Mouse (Mus musculus): ENCODE data around the gene Pbld1.
A peak's percentile ranks its signal among the peaks of the same experiment; 100 is the strongest.

Pbld1 gene

GRCm38 (mm10) chr10:63092616-63093550 lies 32.9 kb downstream of the Pbld1 start:
- DNase-seq (ENCODE audit: inconsistent ontology term): no peak

- no peak for DNase-seq (ENCODE audit: inconsistent ontology term)
These were observed 36.8 kb downstream of the Pbld1 start for GRCm38 (mm10) chr10:63096757-63097156.

GRCm38 (mm10) chr10:63098191-63098590 lies 38.2 kb downstream of the Pbld1 start:
- DNase-seq (ENCODE audit: inconsistent ontology term): no peak

- DNase-seq (ENCODE audit: inconsistent ontology term): no peak
These were observed 39.6 kb downstream of the Pbld1 start, which contains the start of gene Atoh7 for GRCm38 (mm10) chr10:63099521-63099920. TSS of gene Atoh7 (plus strand) at chr10:63099651.

GRCm38 (mm10) chr10:63099941-63100562 lies 40.1 kb downstream of the Pbld1 start:
- DNase-seq (ENCODE audit: inconsistent ontology term): peak; percentile 65

- no peak for DNase-seq (ENCODE audit: inconsistent ontology term)
These were observed 40.7 kb downstream of the Pbld1 start for GRCm38 (mm10) chr10:63100657-63101056.

- DNase-seq (ENCODE audit: inconsistent ontology term): peak; percentile 33
These were observed 53.2 kb downstream of the Pbld1 start for GRCm38 (mm10) chr10:63113027-63113604.

GRCm38 (mm10) chr10:63113716-63114360 lies 53.9 kb downstream of the Pbld1 start:
- no peak for DNase-seq (ENCODE audit: inconsistent ontology term)

GRCm38 (mm10) chr10:63115881-63116280 lies 55.9 kb downstream of the Pbld1 start:
- DNase-seq (ENCODE audit: inconsistent ontology term): no peak

GRCm38 (mm10) chr10:63116376-63116775 lies 56.4 kb downstream of the Pbld1 start:
- DNase-seq (ENCODE audit: inconsistent ontology term): no peak

- DNase-seq (ENCODE audit: inconsistent ontology term): no peak
These were observed 57.6 kb downstream of the Pbld1 start for GRCm38 (mm10) chr10:63117583-63117982.

- no peak for DNase-seq (ENCODE audit: inconsistent ontology term)
These were observed 60.0 kb downstream of the Pbld1 start for GRCm38 (mm10) chr10:63119916-63120315.

- no peak for DNase-seq (ENCODE audit: inconsistent ontology term)
These were observed 62.0 kb downstream of the Pbld1 start for GRCm38 (mm10) chr10:63121961-63122360.

- no peak for DNase-seq (ENCODE audit: inconsistent ontology term)
These were observed 62.6 kb downstream of the Pbld1 start for GRCm38 (mm10) chr10:63122516-63122915.

GRCm38 (mm10) chr10:63123141-63123540 lies 63.2 kb downstream of the Pbld1 start:
- DNase-seq (ENCODE audit: inconsistent ontology term): no peak

GRCm38 (mm10) chr10:63124016-63124415 lies 64.1 kb downstream of the Pbld1 start:
- no peak for DNase-seq (ENCODE audit: inconsistent ontology term)

GRCm38 (mm10) chr10:63125343-63125742 lies 65.4 kb downstream of the Pbld1 start:
- no peak for DNase-seq (ENCODE audit: inconsistent ontology term)

GRCm38 (mm10) chr10:63126116-63126515 lies 66.2 kb downstream of the Pbld1 start:
- no peak for DNase-seq (ENCODE audit: inconsistent ontology term)

GRCm38 (mm10) chr10:63127156-63127555 lies 67.2 kb downstream of the Pbld1 start:
- DNase-seq (ENCODE audit: inconsistent ontology term): no peak

All from Muller cell, postnatal 12 days (primary cell).